Mouse (Mus musculus): ENCODE data around the gene Fkbp1a. TPM values are rescaled to one million over a fixed set of nuclear protein-coding genes. Genes with fewer than 3 reads are reported as not detected.

Fkbp1a gene
- total RNA-seq (2015; ENCODE audit: low replicate concordance) (11.3 and 18.0 TPM in 2 replicates), total RNA-seq (2017; ENCODE audit: low replicate concordance) (1.3 and 2.8 TPM in 2 replicates)

DNA sequence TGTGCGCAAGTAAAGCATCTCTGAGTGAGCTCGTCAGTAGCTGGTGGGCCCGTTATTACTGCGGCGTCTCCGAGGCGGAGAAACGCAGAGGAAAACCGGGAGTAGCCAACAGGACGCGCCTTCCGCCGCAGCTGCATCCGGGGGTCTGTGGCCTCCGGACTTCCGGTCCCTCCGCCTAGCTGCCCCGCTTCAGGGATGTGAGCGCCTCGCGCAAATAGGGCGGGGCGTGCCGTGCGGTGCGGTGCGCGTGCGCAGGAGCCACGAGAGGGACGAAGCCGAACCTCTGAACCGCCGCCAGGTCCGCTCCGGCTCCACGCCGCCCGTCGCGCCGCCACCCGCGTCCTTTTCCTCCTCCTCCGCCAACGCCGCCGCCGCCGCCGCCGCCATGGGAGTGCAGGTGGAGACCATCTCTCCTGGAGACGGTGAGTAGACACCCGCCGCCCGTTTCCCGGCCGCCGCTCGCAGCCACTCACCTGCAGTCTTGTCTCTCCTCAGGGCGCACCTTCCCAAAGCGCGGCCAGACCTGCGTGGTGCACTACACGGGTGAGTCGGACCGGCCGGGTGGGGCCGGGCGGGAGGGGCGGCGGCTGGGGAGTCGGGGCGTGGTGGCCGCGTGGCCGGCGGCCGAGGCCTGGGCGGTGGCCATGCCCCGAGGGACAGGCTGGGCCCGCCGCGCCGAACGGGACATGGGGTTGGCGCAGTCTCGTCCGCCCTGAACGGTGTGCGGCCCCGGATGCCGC is at the start of gene Fkbp1a:
Gene Fkbp1a (plus strand): TSS at position 161 of the 740 bp plus-strand sequence.
- ATAC-seq (replicated peaks; ENCODE audit: low FRiP score, poor library complexity, severe bottlenecking): no peak

DNA sequence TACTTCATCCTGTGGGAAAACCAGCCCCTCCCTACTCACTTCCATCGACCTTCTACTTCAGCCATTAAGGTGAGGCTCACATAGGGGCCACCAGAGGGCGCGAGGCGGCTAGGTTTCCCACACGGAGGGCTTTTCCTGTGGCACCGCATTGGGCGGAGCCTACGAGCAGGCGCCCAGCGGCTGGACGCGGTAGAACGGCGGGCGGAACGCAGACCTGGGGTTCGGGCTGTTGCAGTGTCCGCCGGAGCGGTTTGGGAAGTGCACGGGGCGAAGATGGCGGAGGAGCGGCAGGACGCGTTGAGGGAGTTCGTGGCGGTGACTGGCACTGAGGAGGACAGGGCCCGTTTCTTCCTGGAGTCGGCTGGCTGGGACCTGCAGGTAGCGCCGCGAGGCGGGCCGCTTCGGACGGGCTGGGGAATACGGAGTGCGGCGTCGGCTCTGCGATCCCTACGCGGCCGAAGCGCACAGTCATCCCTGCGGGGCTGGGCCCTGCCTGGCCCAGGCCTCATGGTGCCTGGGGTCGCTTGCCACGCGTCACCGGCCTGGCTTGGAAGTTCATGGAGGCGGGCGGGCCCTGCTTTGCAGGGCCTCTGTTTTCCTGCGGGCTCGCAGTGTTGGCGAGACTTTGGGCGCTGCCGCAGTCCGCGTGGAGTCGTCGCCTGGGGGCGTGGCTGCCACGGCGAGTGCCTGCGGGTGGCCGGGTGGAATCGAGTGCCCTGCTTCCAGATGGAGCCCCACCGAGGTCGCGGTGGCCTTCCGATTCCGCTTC is 48.1 kb upstream of the Fkbp1a start, which contains the start of gene Nsfl1c:
Gene Nsfl1c (plus strand): TSS at position 148 of the 769 bp plus-strand sequence.
- ATAC-seq (replicated peaks; ENCODE audit: low FRiP score, poor library complexity, severe bottlenecking): peak; percentile 99

DNA sequence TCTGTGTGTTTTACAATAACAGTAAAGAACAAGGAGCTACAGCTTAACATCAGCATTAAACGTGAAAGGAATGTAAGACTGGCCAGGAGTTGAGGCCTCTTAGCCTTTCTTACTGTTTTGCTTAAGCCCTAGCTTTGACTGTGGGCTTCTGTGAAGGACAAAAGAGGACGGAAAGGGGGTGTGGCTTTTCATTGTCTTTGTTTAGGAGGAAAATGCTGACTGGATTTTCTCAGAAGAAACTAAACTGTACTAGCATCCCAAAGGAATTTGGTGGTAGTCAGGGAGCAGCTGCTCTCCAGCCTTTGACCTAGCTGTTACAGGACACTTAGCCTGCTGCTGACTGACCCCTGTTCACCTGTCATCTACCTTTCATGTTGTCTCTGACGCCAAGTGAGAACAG is 43.9 kb upstream of the Fkbp1a start:
- no peak for ATAC-seq (replicated peaks; ENCODE audit: low FRiP score, poor library complexity, severe bottlenecking)

DNA sequence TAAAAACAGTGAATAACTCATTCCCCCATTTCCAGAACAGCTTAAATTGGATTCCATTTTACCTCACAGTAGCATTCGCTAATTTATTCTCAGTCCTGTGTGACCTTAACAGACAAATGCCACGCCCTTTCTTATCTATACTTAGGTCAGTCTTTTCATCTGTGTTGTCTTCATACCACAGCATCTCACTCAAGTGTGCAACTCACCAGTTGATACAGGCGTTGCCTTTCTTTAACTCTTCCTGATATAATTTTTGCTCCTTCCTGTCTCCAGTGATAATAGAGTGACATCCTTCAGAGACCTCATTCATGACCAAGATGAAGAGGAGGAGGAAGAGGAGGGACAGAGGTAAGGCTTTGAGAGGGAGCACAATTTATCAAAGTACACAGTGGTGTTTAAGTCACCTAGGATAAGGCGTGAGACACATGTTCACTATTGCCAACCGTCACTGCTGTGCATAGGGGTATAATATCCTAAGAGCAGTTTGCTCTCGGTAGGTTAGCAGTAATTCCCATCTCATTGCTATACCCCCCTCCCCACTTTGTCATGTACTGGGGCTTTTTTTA is 41.8 kb upstream of the Fkbp1a start:
- ATAC-seq (replicated peaks; ENCODE audit: low FRiP score, poor library complexity, severe bottlenecking): no peak

DNA sequence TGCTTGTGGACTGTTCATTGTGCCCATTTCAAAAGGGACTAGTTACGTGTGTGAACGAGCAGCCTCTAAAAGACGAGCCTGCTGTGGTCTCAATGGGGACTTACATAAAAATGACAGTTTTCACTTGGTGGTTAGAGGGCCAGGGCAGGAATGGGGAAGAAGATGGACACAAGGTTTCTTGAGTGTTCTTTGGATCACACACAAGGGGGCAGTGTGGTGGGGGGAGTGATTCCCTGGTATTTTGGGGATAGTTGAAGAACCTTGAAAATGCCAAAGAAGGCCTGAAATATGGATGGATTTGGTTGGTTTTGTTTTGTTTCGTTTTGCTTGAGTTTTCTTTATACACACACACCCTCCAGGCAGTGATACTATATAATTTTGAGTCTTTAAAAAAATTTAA is 38.1 kb upstream of the Fkbp1a start:
- ATAC-seq (replicated peaks; ENCODE audit: low FRiP score, poor library complexity, severe bottlenecking): no peak

DNA sequence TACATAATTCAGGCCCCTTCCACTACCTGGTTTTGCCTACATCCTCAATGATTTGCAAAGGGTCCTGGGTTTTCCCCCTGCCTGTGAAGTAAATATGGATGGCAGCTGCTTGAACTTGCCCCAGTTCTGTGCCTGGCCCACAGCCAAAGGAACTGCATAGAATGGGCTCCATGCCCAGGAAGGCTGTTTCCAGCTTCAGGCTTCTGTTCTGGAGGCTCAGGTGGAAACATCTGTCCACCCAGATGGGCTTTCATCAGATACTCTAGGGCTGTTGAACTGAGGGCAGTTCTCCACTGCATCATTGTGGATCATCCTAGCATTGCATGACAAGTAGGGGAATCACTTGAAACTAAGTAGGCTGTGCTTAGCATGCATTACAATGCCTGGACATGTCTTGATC is 30.1 kb upstream of the Fkbp1a start:
- no peak for ATAC-seq (replicated peaks; ENCODE audit: low FRiP score, poor library complexity, severe bottlenecking)

DNA sequence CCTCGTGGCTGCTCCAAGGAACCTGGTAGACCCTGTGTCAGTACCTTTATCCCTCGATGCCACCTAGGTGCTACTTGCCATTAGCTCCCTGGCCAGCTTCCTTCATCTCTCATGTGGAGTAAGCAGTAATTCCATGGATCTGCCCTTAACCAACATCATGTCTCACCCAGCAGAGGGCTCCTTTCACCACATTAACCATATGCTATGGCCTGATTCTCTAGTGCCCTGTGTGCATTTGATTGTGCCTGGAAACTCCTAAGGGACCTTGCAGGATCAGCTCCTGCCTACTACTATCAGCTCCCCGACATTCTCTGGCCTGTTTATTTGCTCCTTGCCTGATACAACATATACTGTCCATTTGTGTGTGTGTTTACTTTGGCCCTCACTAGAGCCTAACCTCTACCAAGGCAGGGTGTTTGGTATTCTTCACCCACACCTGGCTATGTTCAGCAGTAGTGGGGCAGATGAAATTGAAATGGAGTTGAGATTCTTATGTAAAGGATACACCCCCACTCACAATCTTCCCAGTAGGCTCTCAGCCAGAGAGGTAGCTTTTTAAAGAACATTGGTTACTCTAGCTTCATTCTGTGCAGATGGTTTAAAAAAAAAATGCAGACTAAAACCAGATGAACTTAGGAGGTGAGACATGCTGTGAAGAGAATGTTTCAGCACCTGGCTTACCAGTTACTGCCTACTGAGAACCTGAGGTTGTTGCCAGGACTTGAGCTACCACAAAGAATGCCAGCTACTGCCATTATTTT is 28.6 kb upstream of the Fkbp1a start:
- no peak for ATAC-seq (replicated peaks; ENCODE audit: low FRiP score, poor library complexity, severe bottlenecking)

DNA sequence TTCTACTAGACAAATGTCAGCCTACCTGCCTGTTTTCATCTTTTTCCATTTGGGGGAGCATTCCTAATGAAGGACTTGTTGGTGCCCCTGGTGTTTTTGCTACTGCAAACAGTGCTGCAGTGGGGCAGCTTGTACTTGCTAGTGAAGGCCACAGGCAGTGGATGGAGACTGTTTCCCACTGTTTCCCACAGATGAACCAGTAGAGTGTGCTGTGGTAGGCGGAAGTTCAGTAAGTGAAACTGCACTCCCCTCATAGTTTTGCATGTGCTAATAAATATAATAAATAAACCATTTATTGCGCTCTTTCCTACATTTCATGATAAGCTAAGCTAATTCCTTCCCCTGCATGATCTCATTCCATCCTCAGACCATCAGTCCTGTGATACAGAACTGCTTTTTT is 23.3 kb upstream of the Fkbp1a start:
- ATAC-seq (replicated peaks; ENCODE audit: low FRiP score, poor library complexity, severe bottlenecking): no peak

DNA sequence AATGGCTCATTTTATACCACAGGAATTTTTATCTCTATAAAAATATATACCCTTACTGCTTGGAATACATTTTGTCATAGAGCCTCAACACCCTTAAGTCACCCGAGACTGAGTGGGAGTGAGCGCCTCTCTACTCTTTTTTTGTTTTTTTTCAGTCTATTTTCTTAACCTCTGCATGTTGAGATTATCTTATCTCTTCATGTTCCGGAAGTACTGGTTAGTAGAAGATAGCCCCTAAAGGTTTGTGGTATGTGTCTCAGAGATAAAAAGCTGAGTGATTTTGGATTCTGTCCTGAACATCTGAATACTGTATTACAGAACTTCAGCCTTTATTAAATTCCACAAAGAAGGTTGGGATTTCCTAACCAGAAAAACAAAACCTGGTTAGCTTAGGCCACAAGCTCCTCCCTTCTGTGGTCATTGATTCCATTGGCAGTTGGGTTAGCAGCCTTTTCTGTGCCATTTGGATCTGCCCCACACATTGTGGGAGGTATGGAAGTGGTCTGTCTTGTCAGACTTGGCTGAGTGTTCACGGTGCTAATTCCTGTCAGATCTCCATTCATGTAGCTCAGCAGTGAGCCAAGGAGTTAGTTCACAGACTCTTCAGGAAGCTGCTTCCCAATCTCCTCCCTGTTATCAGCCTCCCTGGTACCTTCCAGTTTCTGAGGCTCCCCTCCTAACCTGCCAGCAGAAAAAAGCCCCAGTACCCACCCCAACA is 17.8 kb upstream of the Fkbp1a start:
- no peak for ATAC-seq (replicated peaks; ENCODE audit: low FRiP score, poor library complexity, severe bottlenecking)

DNA sequence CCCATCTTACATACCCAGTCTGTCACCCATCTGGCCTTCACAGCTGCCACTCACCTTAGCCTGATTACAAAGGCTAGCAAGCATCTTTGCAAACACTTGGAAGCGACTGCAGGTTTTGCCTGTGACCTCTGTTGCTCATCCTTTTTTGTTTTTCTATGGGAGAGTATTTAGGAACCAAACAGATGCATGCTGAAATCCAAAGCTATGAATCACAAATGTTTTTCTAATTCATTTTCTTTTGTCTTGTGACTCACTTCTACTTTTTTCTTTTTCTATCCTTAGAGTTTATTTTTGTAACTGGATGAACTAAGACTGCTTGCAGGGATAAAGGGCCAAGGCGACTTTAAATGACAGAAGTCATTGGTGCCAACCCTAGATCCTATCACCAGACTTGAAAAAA is 16.8 kb upstream of the Fkbp1a start:
- no peak for ATAC-seq (replicated peaks; ENCODE audit: low FRiP score, poor library complexity, severe bottlenecking)

DNA sequence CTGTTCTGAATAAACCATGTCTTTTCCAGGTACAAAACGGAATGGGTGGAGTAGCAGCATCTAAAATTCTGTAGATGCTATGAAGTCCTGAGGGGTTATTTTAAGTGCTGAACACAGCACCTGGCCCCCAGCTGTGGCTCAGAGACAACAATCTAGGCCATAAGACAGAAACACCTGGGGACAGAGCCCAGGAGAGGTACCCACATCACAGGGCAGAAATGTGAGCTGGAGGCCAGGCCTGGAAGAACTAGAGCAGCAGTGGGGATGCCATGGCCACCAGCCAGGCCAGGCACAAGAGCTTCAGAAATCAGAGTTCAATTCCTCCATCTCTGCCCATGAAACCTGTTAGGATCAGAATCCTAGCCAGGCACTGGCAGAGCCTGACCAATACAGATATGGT is 14.2 kb upstream of the Fkbp1a start:
- no peak for ATAC-seq (replicated peaks; ENCODE audit: low FRiP score, poor library complexity, severe bottlenecking)

DNA sequence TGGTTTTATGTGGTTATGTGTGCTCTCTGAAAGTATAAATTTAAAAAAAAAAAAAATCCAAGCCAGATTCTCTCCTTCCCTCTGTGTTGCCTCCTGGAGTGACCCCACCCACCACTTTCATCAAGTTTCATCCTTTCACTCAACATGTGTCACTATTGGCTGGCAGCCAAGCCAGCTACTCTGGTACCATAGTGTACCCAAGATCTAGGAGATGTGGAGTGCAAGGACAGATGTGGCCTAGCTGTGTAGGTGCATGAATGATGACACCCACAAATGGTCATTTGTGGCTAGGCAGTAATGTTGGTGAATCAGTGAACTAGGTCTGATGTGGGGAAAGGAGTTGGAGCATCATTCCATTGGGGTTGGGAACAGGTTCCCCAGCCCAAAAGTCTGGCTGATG is 13.1 kb upstream of the Fkbp1a start:
- no peak for ATAC-seq (replicated peaks; ENCODE audit: low FRiP score, poor library complexity, severe bottlenecking)

DNA sequence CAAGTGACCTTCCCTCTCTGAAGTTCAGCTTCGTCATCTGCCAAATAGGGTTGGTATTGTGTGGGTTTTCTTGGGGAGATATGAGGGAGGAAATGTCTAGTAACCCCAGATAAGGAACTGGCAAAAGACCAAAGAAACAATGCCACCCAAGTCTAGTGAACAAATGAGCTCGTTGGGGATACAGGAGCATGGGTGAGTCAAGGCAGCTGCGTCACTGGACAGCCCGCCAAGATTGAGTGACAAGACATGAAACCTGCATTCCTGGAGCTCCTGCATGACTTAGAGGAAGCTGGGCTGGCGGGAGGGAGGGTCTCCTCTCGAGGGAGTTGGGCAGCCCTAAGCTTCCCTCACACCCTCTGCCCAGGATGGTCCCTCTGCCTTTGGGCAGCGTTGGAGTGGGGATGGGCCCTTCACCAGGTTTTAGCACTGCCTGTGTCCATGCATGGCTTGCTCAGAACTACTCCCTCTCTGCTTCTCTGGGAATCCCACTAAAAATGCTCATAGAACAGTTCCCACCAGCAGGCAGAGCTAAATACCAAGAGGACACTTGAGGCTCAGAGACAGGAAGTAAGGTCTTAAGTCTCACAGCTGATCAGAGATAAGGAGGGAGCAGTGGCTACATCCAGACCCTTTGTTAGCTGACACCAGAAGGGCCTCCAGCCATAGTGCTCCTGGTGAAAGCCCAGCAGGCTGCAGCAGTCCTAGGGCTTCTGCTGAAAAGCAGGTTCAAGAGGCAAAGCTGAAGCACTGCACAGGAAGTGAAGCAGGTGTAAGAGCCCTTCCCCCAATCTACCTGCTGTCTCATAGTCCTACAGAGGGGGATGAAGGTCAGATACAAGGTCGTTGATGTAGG is 11.7 kb upstream of the Fkbp1a start:
- no peak for ATAC-seq (replicated peaks; ENCODE audit: low FRiP score, poor library complexity, severe bottlenecking)

DNA sequence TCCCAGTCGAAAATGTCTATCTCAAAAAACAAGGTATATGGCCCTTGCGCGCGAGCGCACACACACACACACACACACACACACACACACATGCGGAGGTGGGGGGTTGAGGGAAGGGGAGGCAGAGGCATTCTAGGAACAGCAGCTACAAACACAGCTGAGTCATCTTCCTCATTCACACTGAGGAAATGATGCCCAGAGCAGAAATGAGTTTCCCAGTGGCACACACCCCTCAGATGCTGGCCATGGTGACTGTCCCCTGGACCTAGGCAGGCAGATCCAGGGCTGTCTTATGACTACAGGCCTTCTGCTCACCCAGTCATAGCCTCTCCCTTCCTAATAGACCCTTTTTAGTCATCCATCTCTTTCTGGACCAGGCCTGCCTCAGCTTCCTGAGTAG is 8.7 kb upstream of the Fkbp1a start:
- no peak for ATAC-seq (replicated peaks; ENCODE audit: low FRiP score, poor library complexity, severe bottlenecking)

DNA sequence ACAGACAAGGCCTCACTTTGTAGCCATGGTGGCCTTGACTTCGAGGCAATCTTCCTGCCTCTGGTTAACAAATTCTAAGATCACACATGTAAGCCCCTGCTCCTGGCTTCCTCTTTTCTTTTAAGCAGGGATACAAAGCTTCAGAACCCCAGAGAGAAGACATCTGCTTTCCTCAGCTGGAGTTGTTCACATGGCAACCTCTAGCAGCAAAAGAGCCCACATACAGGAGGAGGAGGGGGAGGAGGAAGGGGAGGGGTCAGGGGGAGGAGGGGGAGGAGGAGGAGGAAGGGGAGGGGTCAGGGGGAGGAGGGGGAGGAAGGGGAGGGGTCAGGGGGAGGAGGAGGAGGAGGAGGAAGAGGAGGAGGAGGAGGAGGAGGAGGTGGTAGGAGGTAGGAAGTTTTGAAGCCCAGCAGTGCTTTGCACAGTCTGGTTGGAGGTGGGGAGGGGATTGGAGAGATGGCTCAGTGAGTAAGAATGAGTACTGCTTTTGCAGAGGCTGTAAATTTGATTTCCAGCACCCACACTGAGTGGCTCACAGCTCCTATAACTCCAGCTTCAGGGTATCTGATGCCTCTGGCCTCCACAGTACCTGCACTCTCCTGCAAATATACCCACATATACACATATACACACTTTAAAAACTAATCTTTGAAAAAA is 6.2 kb upstream of the Fkbp1a start:
- no peak for ATAC-seq (replicated peaks; ENCODE audit: low FRiP score, poor library complexity, severe bottlenecking)

DNA sequence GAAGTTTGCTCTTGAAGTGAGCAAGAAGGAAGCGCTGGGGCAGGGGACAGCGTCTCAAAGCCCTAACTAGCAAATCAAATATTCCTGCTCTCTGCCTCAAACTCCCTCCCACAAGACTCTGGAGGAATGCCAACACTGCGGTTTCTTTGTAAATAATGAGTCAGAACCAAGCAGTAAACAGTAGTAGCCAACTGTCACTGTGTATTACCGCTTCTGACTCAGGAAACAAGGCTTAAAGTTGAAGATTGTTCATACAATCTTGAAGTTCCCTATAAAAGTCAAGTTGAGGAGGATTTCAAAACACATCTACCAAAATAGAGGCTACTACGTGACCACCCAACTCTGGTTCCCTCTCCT is 5.7 kb upstream of the Fkbp1a start:
- ATAC-seq (replicated peaks; ENCODE audit: low FRiP score, poor library complexity, severe bottlenecking): no peak

DNA sequence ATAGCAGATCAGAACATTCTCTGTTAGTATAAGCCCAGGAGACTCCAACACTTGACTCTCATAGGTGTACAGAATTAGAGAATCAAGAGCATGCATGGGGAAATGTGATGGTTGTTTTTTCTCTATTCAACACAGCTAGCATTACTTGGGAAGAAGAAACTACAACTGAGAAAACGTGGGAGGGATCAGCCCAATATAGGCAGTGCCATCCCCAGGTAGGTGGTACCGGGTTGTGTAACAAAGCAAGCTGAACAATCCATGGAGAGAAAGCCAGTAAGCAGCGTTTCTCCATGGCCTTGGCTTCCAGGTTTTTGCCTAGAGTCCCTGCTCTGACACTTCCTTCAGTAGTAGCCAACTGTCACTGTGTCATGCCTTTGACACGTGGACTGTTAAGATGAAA is 3.6 kb upstream of the Fkbp1a start:
- ATAC-seq (replicated peaks; ENCODE audit: low FRiP score, poor library complexity, severe bottlenecking): no peak

All from erythroblast, adult 5-6 weeks (primary cell).